Mouse (Mus musculus) G1E (cell line): Measurements from ENCODE around the gene Tfpi. TPM values are rescaled to one million over a fixed set of nuclear protein-coding genes. Genes with fewer than 3 reads are reported as not detected.

ENCODE experiments used
- ATAC-seq: 2 replicates; pipeline ENCODE4 v1.8.0; 2016; ENCODE audit warnings: mild to moderate bottlenecking; ENCODE audit not compliant: insufficient number of reproducible peaks, poor library complexity, low FRiP score, severe bottlenecking; ENCODE audit errors: extremely low read depth
- DNase-seq: peaks from one replicate; pipeline ENCODE4 v3.0.0; 2012; ENCODE audit warnings: low spot score
- H3K27me3 ChIP-seq: 2 replicates; pipeline ENCODE4 v1.6.1; 2012; ENCODE audit warnings: mild to moderate bottlenecking, low read length, inconsistent platforms; ENCODE audit not compliant: insufficient read depth
- H3K36me3 ChIP-seq: replicated peaks from 2 replicates; pipeline ENCODE3; 2012; ENCODE audit warnings: mild to moderate bottlenecking, inconsistent platforms
- H3K4me1 ChIP-seq: 2 replicates; pipeline ENCODE4 v1.6.1; 2012; ENCODE audit warnings: low read depth, low read length, inconsistent platforms, mixed read lengths; ENCODE audit not compliant: insufficient read depth
- H3K4me3 ChIP-seq: 2 replicates; pipeline ENCODE4 v1.5.1; 2012; ENCODE audit warnings: low read depth, mild to moderate bottlenecking, inconsistent platforms, low read length, moderate library complexity, mixed read lengths
- H3K9me3 ChIP-seq: replicated peaks from 2 replicates; pipeline ENCODE4 v1.6.1; 2012; ENCODE audit warnings: inconsistent platforms
- CTCF ChIP-seq: IDR thresholded peaks from 2 replicates; pipeline ENCODE4 v1.5.1; 2012; ENCODE audit warnings: low read depth, low read length, inconsistent platforms, mixed read lengths
- GATA1 ChIP-seq: IDR thresholded peaks from 2 replicates; pipeline ENCODE4 v1.6.1; 2012; ENCODE audit warnings: borderline replicate concordance, low read length, inconsistent platforms, mixed read lengths
- GATA2 ChIP-seq: IDR thresholded peaks from 2 replicates; pipeline ENCODE4 v1.6.1; 2012; ENCODE audit warnings: low read depth, low read length, inconsistent platforms, borderline replicate concordance
- POLR2AphosphoS5 ChIP-seq: IDR thresholded peaks from 2 replicates; pipeline ENCODE4 v1.6.1; 2012; ENCODE audit warnings: low read depth, low read length, inconsistent platforms; ENCODE audit not compliant: insufficient replicate concordance
- TAL1 ChIP-seq: conservative IDR thresholded peaks from 2 replicates; pipeline ENCODE4 v1.6.1; 2012; ENCODE audit warnings: low read depth, low read length, inconsistent platforms, mixed read lengths
- polyA plus RNA-seq: library from polyadenylated mRNA; stranded (reverse); fragments of >175 nt; gene quantifications from 2 replicates; pipeline ENCODE4 v1.2.3, GENCODE M21; 2012
- total RNA-seq, 2 experiments: library from RNA; stranded (forward) in 1 of 2; stranded (reverse) in 1 of 2; fragments of 200-1000 nt in 1 of 2; fragments of >200 nt in 1 of 2; fragmentation: Nextera tagmentation in 1 of 2; gene quantifications; 2 replicates each; pipeline ENCODE4 v1.2.3; 2014 to 2017

Gene Tfpi
- total and polyA plus RNA-seq, 3 experiments, result 1.2 to 62.5 (median 41.4) TPM

GRCm38 (mm10) chr2:84454051-84454450 is 22.5 kb downstream of the Tfpi start:
- peaks cover 45% of the 10 kb centered on the region for H3K36me3 ChIP-seq
- H3K9me3 ChIP-seq, result no peaks in the 10 kb centered on the region
- no peaks in the 10 kb centered on the region; the same call in 1 of the 2 replicates for H3K27me3 ChIP-seq
- peaks cover 20% of the 10 kb centered on the region for H3K4me1 ChIP-seq
- ATAC-seq (peak; percentile 65), DNase-seq (no peak)
- TF ChIP-seq CTCF (peak; percentile 22; the same call in 1 of the 2 replicates), TAL1 (no peak), GATA1 (no peak), GATA2 (no peak), POLR2AphosphoS5 (no peak)
- no peak overlapping the region for H3K4me3 ChIP-seq

GRCm38 (mm10) chr2:84445499-84445898 is 31.1 kb downstream of the Tfpi start:
- Histone ChIP-seq H3K9me3 (no peaks in the 10 kb centered on the region), H3K4me1 (no peaks in the 10 kb centered on the region), H3K27me3 (no peaks in the 10 kb centered on the region), H3K4me3 (no peak overlapping the region), H3K36me3 (peaks cover 37% of the 10 kb centered on the region)
- DNase-seq (no peak), ATAC-seq (no peak)
- no peak for TF ChIP-seq POLR2AphosphoS5
- TF ChIP-seq GATA2, result no peak
- TF ChIP-seq GATA1, result no peak
- no peak for TF ChIP-seq CTCF
- TF ChIP-seq TAL1, result no peak

- ATAC-seq, result no peak
- Histone ChIP-seq H3K4me3 (no peak overlapping the region), H3K27me3 (no peaks in the 10 kb centered on the region), H3K4me1 (no peaks in the 10 kb centered on the region), H3K9me3 (no peaks in the 10 kb centered on the region), H3K36me3 (peaks cover 40% of the 10 kb centered on the region)
- DNase-seq, result no peak
- TF ChIP-seq GATA2, result no peak
- TF ChIP-seq GATA1, result no peak
- TF ChIP-seq TAL1, result no peak
- no peak for TF ChIP-seq CTCF
- TF ChIP-seq POLR2AphosphoS5, result no peak
Measured at GRCm38 (mm10) chr2:84441940-84442339, 34.6 kb downstream of the Tfpi start.

- no peak for TF ChIP-seq POLR2AphosphoS5
- no peak for TF ChIP-seq CTCF
- TF ChIP-seq GATA1, result no peak
- Histone ChIP-seq H3K9me3 (no peaks in the 10 kb centered on the region), H3K4me1 (peaks cover 4% of the 10 kb centered on the region; the same call in 1 of the 2 replicates), H3K36me3 (peaks cover 8% of the 10 kb centered on the region), H3K4me3 (no peak overlapping the region), H3K27me3 (peaks cover 2% of the 10 kb centered on the region; the same call in 1 of the 2 replicates)
- DNase-seq (no peak), ATAC-seq (no peak)
Measured at GRCm38 (mm10) chr2:84429724-84430123, 46.9 kb downstream of the Tfpi start.

GRCm38 (mm10) chr2:84428836-84429235 is 47.7 kb downstream of the Tfpi start:
- Histone ChIP-seq H3K4me3 (no peak overlapping the region), H3K27me3 (peaks cover 2% of the 10 kb centered on the region; the same call in 1 of the 2 replicates), H3K36me3 (peaks cover 8% of the 10 kb centered on the region), H3K9me3 (no peaks in the 10 kb centered on the region), H3K4me1 (peaks cover 4% of the 10 kb centered on the region; the same call in 1 of the 2 replicates)
- no peak for TF ChIP-seq GATA2
- TF ChIP-seq CTCF, result no peak
- DNase-seq (no peak), ATAC-seq (no peak)

GRCm38 (mm10) chr2:84426531-84426930 is 50.0 kb downstream of the Tfpi start:
- Histone ChIP-seq H3K36me3 (no peaks in the 10 kb centered on the region), H3K4me3 (no peak overlapping the region), H3K9me3 (no peaks in the 10 kb centered on the region), H3K4me1 (peaks cover 4% of the 10 kb centered on the region; the same call in 1 of the 2 replicates), H3K27me3 (peaks cover 2% of the 10 kb centered on the region; the same call in 1 of the 2 replicates)
- ATAC-seq (no peak), DNase-seq (no peak)
- TF ChIP-seq POLR2AphosphoS5, result no peak
- no peak for TF ChIP-seq CTCF
- TF ChIP-seq GATA2, result no peak

- peak; percentile 75 for ATAC-seq
- TF ChIP-seq GATA2, result no peak
- TF ChIP-seq POLR2AphosphoS5, result no peak
- TF ChIP-seq CTCF, result no peak
- TF ChIP-seq TAL1, result no peak
- TF ChIP-seq GATA1, result no peak
Measured at GRCm38 (mm10) chr2:84425138-84425537, 51.4 kb downstream of the Tfpi start, which contains the start of gene Calcrl. Calcrl (minus strand) TSS chr2:84425411.

More at GRCm38 (mm10) chr2:84425138-84425537, 51.4 kb downstream of the Tfpi start, which contains the start of gene Calcrl:
- H3K4me1 ChIP-seq, result peaks cover 4% of the 10 kb centered on the region; the same call in 1 of the 2 replicates
- H3K9me3 ChIP-seq, result no peaks in the 10 kb centered on the region
- H3K36me3 ChIP-seq, result no peaks in the 10 kb centered on the region
- H3K27me3 ChIP-seq, result peaks cover 2% of the 10 kb centered on the region; the same call in 1 of the 2 replicates
- no peak for DNase-seq
- H3K4me3 ChIP-seq, result 0 out of 2 replicates have a peak within 1 kb of the TSS, but pooled peaks have one; percentile 30
